Mouse (Mus musculus) E14TG2a.4 (cell line): ENCODE measurements around the gene Dnajb3.

Source experiments
- CTCF ChIP-seq: conservative IDR thresholded peaks from 2 replicates; pipeline ENCODE4 v1.5.1; 2014; ENCODE audit warnings: low read length
- NANOG ChIP-seq: IDR thresholded peaks from 2 replicates; pipeline ENCODE4 v1.6.1; 2014; ENCODE audit warnings: borderline replicate concordance, low read length, mixed read lengths
- POU5F1 ChIP-seq: IDR thresholded peaks from 2 replicates; pipeline ENCODE4 v1.6.1; 2014; ENCODE audit warnings: low read length, borderline replicate concordance

DNA sequence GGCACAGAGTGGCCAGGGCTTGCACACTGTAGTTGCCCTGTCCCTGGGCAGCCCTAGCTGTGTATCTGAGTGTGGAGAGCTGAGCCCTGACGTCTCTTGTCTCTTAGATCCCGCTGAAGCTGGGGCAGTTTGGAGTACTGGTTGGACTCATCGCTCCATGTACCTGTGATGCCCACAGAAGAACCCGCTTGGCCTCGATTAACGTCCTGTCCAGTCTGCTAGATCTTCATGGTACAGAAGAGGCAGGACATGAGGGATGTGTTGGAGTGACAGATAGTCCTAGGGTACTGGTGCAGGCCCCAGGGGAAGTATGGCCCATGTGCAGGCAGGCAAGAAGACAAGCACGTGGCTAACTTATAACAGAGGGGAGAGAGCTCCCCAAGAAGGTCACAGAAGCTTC lies 44.0 kb upstream of the Dnajb3 start:
- TF ChIP-seq CTCF (no peak), NANOG (no peak), POU5F1 (no peak)
